Mouse (Mus musculus): ENCODE data around the gene RPS10-NUDT3. TPM values are rescaled to one million over a fixed set of nuclear protein-coding genes. Genes with fewer than 3 reads are reported as not detected.

Gene RPS10-NUDT3
- polyA plus RNA-seq, 1 experiment from 2014 or later, result not detected

- Histone ChIP-seq H3K4me1 (peaks cover 20% of the 10 kb centered on the region), H3K27ac (no peak overlapping the region), H3K27me3 (ENCODE audit: low read depth, poor library complexity, severe bottlenecking) (no peaks in the 10 kb centered on the region), H3K36me3 (peaks cover 62% of the 10 kb centered on the region), H3K9me3 (replicated peaks) (no peaks in the 10 kb centered on the region), H3K4me3 (no peak overlapping the region)
- 90% methylated on average over 15 of the region's 15 CpGs for WGBS
- no peak for DNase-seq (ENCODE audit: low spot score)
Measured at GRCm38 (mm10) chr17:27595659-27596375, 39.2 kb downstream of the RPS10-NUDT3 start.

DNA sequence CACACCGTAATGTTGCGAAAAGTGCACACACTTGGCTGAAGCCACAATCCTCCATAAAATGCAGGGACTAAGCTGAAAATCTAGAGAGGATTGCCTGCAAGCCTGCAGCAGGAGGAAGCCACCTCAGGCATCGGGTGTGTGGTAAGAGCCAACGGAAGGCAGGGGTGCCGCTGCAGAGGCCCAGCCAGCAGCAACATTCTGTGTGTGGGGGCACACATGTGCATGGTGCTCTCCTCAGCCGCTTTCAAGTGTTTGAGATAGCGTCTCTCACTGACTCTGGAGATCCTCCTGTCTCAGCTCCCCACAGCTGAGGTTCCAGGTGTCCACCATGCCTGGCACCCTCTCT is 42.5 kb downstream of the RPS10-NUDT3 start:
- Histone ChIP-seq H3K27ac (no peak overlapping the region), H3K4me1 (peaks cover 22% of the 10 kb centered on the region), H3K9me3 (replicated peaks) (no peaks in the 10 kb centered on the region), H3K4me3 (no peak overlapping the region), H3K27me3 (ENCODE audit: low read depth, poor library complexity, severe bottlenecking) (no peaks in the 10 kb centered on the region), H3K36me3 (peaks cover 95% of the 10 kb centered on the region)
- WGBS, result 95% methylated on average over 7 of the region's 7 CpGs
- DNase-seq (ENCODE audit: low spot score), result no peak

GRCm38 (mm10) chr17:27591826-27592564 is 43.0 kb downstream of the RPS10-NUDT3 start:
- no peaks in the 10 kb centered on the region for H3K27me3 ChIP-seq (ENCODE audit: low read depth, poor library complexity, severe bottlenecking)
- no peaks in the 10 kb centered on the region for H3K9me3 ChIP-seq (replicated peaks)
- WGBS, result 89% methylated on average over 12 of the region's 12 CpGs
- H3K36me3 ChIP-seq, result peaks cover 97% of the 10 kb centered on the region
- no peak overlapping the region for H3K27ac ChIP-seq
- no peak overlapping the region for H3K4me3 ChIP-seq
- H3K4me1 ChIP-seq, result peaks cover 20% of the 10 kb centered on the region
- no peak for DNase-seq (ENCODE audit: low spot score)

GRCm38 (mm10) chr17:27588231-27588630 is 46.8 kb downstream of the RPS10-NUDT3 start:
- 90% methylated on average over 8 of the region's 8 CpGs for WGBS
- 0 out of 2 replicates have a peak overlapping the region, but pooled peaks have one; percentile 32 for H3K27ac ChIP-seq
- no peaks in the 10 kb centered on the region for H3K9me3 ChIP-seq (replicated peaks)
- H3K27me3 ChIP-seq (ENCODE audit: low read depth, poor library complexity, severe bottlenecking), result no peaks in the 10 kb centered on the region
- peaks cover 95% of the 10 kb centered on the region for H3K36me3 ChIP-seq
- H3K4me1 ChIP-seq, result peaks cover 9% of the 10 kb centered on the region
- no peak for DNase-seq (ENCODE audit: low spot score)
- H3K4me3 ChIP-seq, result no peak overlapping the region

DNA sequence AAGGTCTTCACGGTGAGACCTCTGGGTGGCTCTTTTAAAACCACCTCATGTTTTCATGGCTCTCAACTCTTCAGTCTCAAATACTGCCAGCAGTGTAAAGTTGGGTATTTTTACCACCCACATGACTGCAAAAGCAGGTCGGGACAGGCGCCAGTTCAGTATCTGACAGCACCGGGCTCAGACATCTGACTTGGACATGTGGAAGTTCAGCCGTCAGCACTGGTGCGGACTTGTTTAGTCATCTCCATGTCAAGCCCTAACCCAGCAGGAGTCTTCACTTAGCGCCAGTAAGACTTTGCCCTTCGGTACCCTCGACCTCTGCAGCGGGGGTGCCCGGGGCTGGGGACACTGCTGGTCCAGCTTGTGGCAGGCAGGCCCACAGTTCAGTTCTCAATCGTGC is 47.8 kb downstream of the RPS10-NUDT3 start:
- Histone ChIP-seq H3K27ac (no peak overlapping the region), H3K27me3 (ENCODE audit: low read depth, poor library complexity, severe bottlenecking) (no peaks in the 10 kb centered on the region), H3K4me1 (peaks cover 9% of the 10 kb centered on the region), H3K4me3 (no peak overlapping the region), H3K9me3 (replicated peaks) (no peaks in the 10 kb centered on the region), H3K36me3 (peaks cover 95% of the 10 kb centered on the region)
- no peak for DNase-seq (ENCODE audit: low spot score)
- 77% methylated on average over 12 of the region's 12 CpGs for WGBS

GRCm38 (mm10) chr17:27586661-27587060 is 48.4 kb downstream of the RPS10-NUDT3 start:
- WGBS, result 74% methylated on average over 9 of the region's 9 CpGs
- H3K27me3 ChIP-seq (ENCODE audit: low read depth, poor library complexity, severe bottlenecking), result no peaks in the 10 kb centered on the region
- H3K36me3 ChIP-seq, result peaks cover 96% of the 10 kb centered on the region
- H3K4me1 ChIP-seq, result peaks cover 9% of the 10 kb centered on the region
- no peak overlapping the region for H3K4me3 ChIP-seq
- no peak for DNase-seq (ENCODE audit: low spot score)
- H3K9me3 ChIP-seq (replicated peaks), result no peaks in the 10 kb centered on the region
- H3K27ac ChIP-seq, result no peak overlapping the region

GRCm38 (mm10) chr17:27583185-27583894 is 51.7 kb downstream of the RPS10-NUDT3 start:
- peaks cover 4% of the 10 kb centered on the region; the same call in 1 of the 2 replicates for H3K4me1 ChIP-seq
- H3K36me3 ChIP-seq, result peaks cover 96% of the 10 kb centered on the region
- DNase-seq (ENCODE audit: low spot score), result no peak
- H3K9me3 ChIP-seq (replicated peaks), result no peaks in the 10 kb centered on the region
- no peaks in the 10 kb centered on the region for H3K27me3 ChIP-seq (ENCODE audit: low read depth, poor library complexity, severe bottlenecking)
- no peak overlapping the region for H3K27ac ChIP-seq
- WGBS, result 92% methylated on average over 13 of the region's 13 CpGs
- no peak overlapping the region for H3K4me3 ChIP-seq

- no peaks in the 10 kb centered on the region for H3K9me3 ChIP-seq (replicated peaks)
- peaks cover 93% of the 10 kb centered on the region for H3K36me3 ChIP-seq
- WGBS, result 92% methylated on average over 20 of the region's 20 CpGs
- H3K27me3 ChIP-seq (ENCODE audit: low read depth, poor library complexity, severe bottlenecking), result no peaks in the 10 kb centered on the region
- no peak overlapping the region for H3K27ac ChIP-seq
- H3K4me3 ChIP-seq, result no peak overlapping the region
- DNase-seq (ENCODE audit: low spot score), result no peak
- H3K4me1 ChIP-seq, result peaks cover 7% of the 10 kb centered on the region
Measured at GRCm38 (mm10) chr17:27580392-27581068, 54.5 kb downstream of the RPS10-NUDT3 start.

GRCm38 (mm10) chr17:27579816-27580215 is 55.2 kb downstream of the RPS10-NUDT3 start:
- WGBS, result 96% methylated on average over 8 of the region's 8 CpGs
- DNase-seq (ENCODE audit: low spot score), result no peak
- Histone ChIP-seq H3K9me3 (replicated peaks) (no peaks in the 10 kb centered on the region), H3K36me3 (peaks cover 92% of the 10 kb centered on the region), H3K4me1 (peaks cover 14% of the 10 kb centered on the region), H3K27ac (no peak overlapping the region), H3K4me3 (no peak overlapping the region), H3K27me3 (ENCODE audit: low read depth, poor library complexity, severe bottlenecking) (no peaks in the 10 kb centered on the region)

DNA sequence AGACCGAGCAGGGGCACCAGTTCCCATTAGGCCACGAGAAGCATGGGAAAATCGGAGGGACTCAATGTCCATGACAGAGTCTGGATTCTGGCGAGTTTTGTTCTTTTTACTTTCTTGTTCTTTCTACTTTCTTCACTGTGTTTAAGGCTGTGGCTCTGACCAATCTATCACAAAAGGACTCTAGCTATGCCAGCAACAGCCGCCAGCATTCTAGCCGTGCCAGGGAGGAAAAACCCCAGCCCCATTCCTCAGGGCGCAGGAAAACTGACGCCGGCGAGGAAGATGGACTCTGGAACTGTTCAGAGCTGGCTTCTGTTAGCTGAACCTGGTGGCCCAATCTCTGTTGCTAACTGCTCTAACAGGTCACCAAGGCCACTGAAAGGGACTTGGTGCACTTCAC is 56.5 kb downstream of the RPS10-NUDT3 start:
- Histone ChIP-seq H3K27me3 (ENCODE audit: low read depth, poor library complexity, severe bottlenecking) (no peaks in the 10 kb centered on the region), H3K36me3 (peaks cover 92% of the 10 kb centered on the region), H3K9me3 (replicated peaks) (no peaks in the 10 kb centered on the region), H3K4me1 (peaks cover 18% of the 10 kb centered on the region), H3K27ac (no peak overlapping the region), H3K4me3 (no peak overlapping the region)
- whole genome bisulfite sequencing, result 94% methylated on average over 10 of the region's 10 CpGs
- DNase-seq (ENCODE audit: low spot score), result no peak

DNA sequence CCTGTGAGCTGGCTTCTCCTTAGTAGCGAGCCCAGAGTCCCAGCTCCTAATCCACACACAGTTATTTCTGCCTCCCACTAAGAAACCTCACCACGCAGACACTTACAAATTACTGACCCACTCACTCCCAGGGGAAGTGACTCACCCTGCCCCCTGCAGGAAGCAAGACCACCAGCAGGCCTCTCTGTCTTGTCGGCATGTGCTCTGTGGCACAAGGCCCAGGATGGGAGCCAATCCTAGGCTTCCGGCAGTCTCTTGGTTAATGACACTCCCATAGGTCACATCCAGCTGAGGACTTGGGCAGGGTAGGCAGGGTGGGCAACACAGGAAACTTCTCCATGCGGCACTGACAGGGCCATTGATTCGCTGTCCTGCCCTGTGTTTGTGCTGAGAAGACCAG is 57.6 kb downstream of the RPS10-NUDT3 start:
- Histone ChIP-seq H3K36me3 (peaks cover 88% of the 10 kb centered on the region), H3K27ac (no peak overlapping the region), H3K9me3 (replicated peaks) (no peaks in the 10 kb centered on the region), H3K27me3 (ENCODE audit: low read depth, poor library complexity, severe bottlenecking) (no peaks in the 10 kb centered on the region), H3K4me3 (no peak overlapping the region), H3K4me1 (peaks cover 18% of the 10 kb centered on the region)
- WGBS, result 79% methylated on average over 6 of the region's 6 CpGs
- no peak for DNase-seq (ENCODE audit: low spot score)

GRCm38 (mm10) chr17:27576056-27576455 is 59.0 kb downstream of the RPS10-NUDT3 start:
- H3K36me3 ChIP-seq, result peaks cover 73% of the 10 kb centered on the region
- H3K4me1 ChIP-seq, result peaks cover 18% of the 10 kb centered on the region
- 86% methylated on average over 7 of the region's 7 CpGs for WGBS
- H3K4me3 ChIP-seq, result no peak overlapping the region
- H3K9me3 ChIP-seq (replicated peaks), result no peaks in the 10 kb centered on the region
- no peaks in the 10 kb centered on the region for H3K27me3 ChIP-seq (ENCODE audit: low read depth, poor library complexity, severe bottlenecking)
- no peak overlapping the region; the same call in 1 of the 2 replicates for H3K27ac ChIP-seq
- no peak for DNase-seq (ENCODE audit: low spot score)

Measured in limb, embryonic 10.5 days (tissue).